Comparison of ENCODE assay signal across 11 mouse cellular contexts in genomic region chrX:160767713-160768112, GRCm38 (mm10). TPM values are rescaled to one million over a fixed set of nuclear protein-coding genes. Genes with fewer than 3 reads are reported as not detected.
DNase-seq lines count a peak whose midpoint lies in the region; ATAC-seq lines count a peak whose summit lies in the region.
"Had no signal": no experiment of that assay in that cellular context is flagged by ENCODE, and none has a peak within 500 bp of the region (broad histone marks: within the 10 kb centered on the region; RNA-seq: fewer than 3 reads in every experiment).

Gene Rs1 (plus strand): TSS chrX:160768013.

- no peak for ATAC-seq in hindbrain, embryonic 13.5 days (ENCODE audit: low FRiP score)
- no peak for ATAC-seq in hindbrain, embryonic 11.5 days (ENCODE audit: low FRiP score)
- ATAC-seq in embryonic facial prominence, embryonic 13.5 days (ENCODE audit: insufficient number of reproducible peaks, insufficient read depth, low FRiP score, low TSS enrichment, low read depth): no peak
- no peak for ATAC-seq in intestine, embryonic 14.5 days (replicated peaks; ENCODE audit: low FRiP score, low TSS enrichment, low read depth)
- no peak for ATAC-seq in midbrain, embryonic 14.5 days (ENCODE audit: low FRiP score, low TSS enrichment)
- no peak for ATAC-seq in erythroid progenitor cell, adult 5-6 weeks (replicated peaks; ENCODE audit: low FRiP score, poor library complexity, severe bottlenecking)

- no peak within 1 kb of the TSS for H3K9ac ChIP-seq in hindbrain, embryonic 13.5 days
- no peak within 1 kb of the TSS for H3K9ac ChIP-seq in hindbrain, embryonic 11.5 days (ENCODE audit: low read depth, low read length)
- H3K9ac ChIP-seq in embryonic facial prominence, embryonic 13.5 days: no peak within 1 kb of the TSS
- no peak within 1 kb of the TSS for H3K9ac ChIP-seq in intestine, embryonic 14.5 days (ENCODE audit: low read length)
- no peak within 1 kb of the TSS for H3K9ac ChIP-seq in midbrain, embryonic 14.5 days (replicated peaks; ENCODE audit: low read length)

- no peak for DNase-seq in hindbrain, embryonic 11.5 days (ENCODE audit: low spot score)
- DNase-seq in intestine, embryonic 14.5 days (ENCODE audit: low spot score): no peak
- DNase-seq in midbrain, embryonic 14.5 days: no peak
- DNase-seq in kidney, adult 18-20 months: no peak
- no peak for DNase-seq in testis, postnatal 10 days (ENCODE audit: low spot score)
- DNase-seq: adrenal gland, postnatal 10 days; kidney, adult 11 months; spleen, adult 18-20 months had no signal

- H3K4me3 ChIP-seq in hindbrain, embryonic 13.5 days: peak within 1 kb of the TSS; percentile 45
- H3K4me3 ChIP-seq in hindbrain, embryonic 11.5 days (ENCODE audit: low read depth, low read length): no peak within 1 kb of the TSS
- H3K4me3 ChIP-seq in embryonic facial prominence, embryonic 13.5 days: peak within 1 kb of the TSS; percentile 48
- peak within 1 kb of the TSS; percentile 47 for H3K4me3 ChIP-seq in intestine, embryonic 14.5 days (ENCODE audit: low read depth, low read length)
- H3K4me3 ChIP-seq in midbrain, embryonic 14.5 days (replicated peaks; ENCODE audit: low read depth, low read length): no peak within 1 kb of the TSS; the same call in 1 of the 2 replicates

- H3K9me3 ChIP-seq in hindbrain, embryonic 13.5 days: no peaks in the 10 kb centered on the region
- no peaks in the 10 kb centered on the region for H3K9me3 ChIP-seq in hindbrain, embryonic 11.5 days (ENCODE audit: control insufficient read depth, low read length)
- no peaks in the 10 kb centered on the region for H3K9me3 ChIP-seq in embryonic facial prominence, embryonic 13.5 days
- H3K9me3 ChIP-seq in intestine, embryonic 14.5 days (ENCODE audit: control insufficient read depth, low read length): no peaks in the 10 kb centered on the region
- no peaks in the 10 kb centered on the region for H3K9me3 ChIP-seq in midbrain, embryonic 14.5 days (ENCODE audit: control insufficient read depth, low read length)

- peak within 1 kb of the TSS; percentile 49 for H3K4me2 ChIP-seq in hindbrain, embryonic 13.5 days
- no peak within 1 kb of the TSS for H3K4me2 ChIP-seq in hindbrain, embryonic 11.5 days (replicated peaks; ENCODE audit: low read depth, low read length)
- peak within 1 kb of the TSS; percentile 49 for H3K4me2 ChIP-seq in embryonic facial prominence, embryonic 13.5 days
- peak within 1 kb of the TSS; percentile 45 for H3K4me2 ChIP-seq in intestine, embryonic 14.5 days (ENCODE audit: low read length)
- peak within 1 kb of the TSS; percentile 47 for H3K4me2 ChIP-seq in midbrain, embryonic 14.5 days (ENCODE audit: low read length)

- 87% methylated on average over 2 of the region's 2 CpGs for WGBS in hindbrain, embryonic 13.5 days
- WGBS in hindbrain, embryonic 11.5 days: 86% methylated on average over 2 of the region's 2 CpGs
- 91% methylated on average over 2 of the region's 2 CpGs for WGBS in embryonic facial prominence, embryonic 13.5 days
- WGBS in intestine, embryonic 14.5 days: 86% methylated on average over 2 of the region's 2 CpGs
- WGBS in midbrain, embryonic 14.5 days: 90% methylated on average over 2 of the region's 2 CpGs

- H3K27me3 ChIP-seq in hindbrain, embryonic 13.5 days: peaks cover 25% of the 10 kb centered on the region; the same call in 1 of the 2 replicates
- H3K27me3 ChIP-seq in hindbrain, embryonic 11.5 days (ENCODE audit: control insufficient read depth, insufficient read depth, low read length): peaks cover 8% of the 10 kb centered on the region; the same call in 1 of the 2 replicates
- H3K27me3 ChIP-seq in embryonic facial prominence, embryonic 13.5 days: peaks cover 20% of the 10 kb centered on the region; the same call in 1 of the 2 replicates
- 0 out of 2 replicates have a peak, but pooled peaks cover 7% of the 10 kb centered on the region for H3K27me3 ChIP-seq in intestine, embryonic 14.5 days (replicated peaks; ENCODE audit: control insufficient read depth, insufficient read depth, low read length)
- H3K27me3 ChIP-seq in midbrain, embryonic 14.5 days (ENCODE audit: control insufficient read depth, insufficient read depth, low read length): no peaks in the 10 kb centered on the region; the same call in 1 of the 2 replicates

- no peaks in the 10 kb centered on the region for H3K36me3 ChIP-seq in hindbrain, embryonic 13.5 days
- no peaks in the 10 kb centered on the region for H3K36me3 ChIP-seq in hindbrain, embryonic 11.5 days (ENCODE audit: control insufficient read depth, insufficient read depth, low read length)
- H3K36me3 ChIP-seq in embryonic facial prominence, embryonic 13.5 days: no peaks in the 10 kb centered on the region
- no peaks in the 10 kb centered on the region for H3K36me3 ChIP-seq in intestine, embryonic 14.5 days (ENCODE audit: control insufficient read depth, insufficient read depth, low read length)
- no peaks in the 10 kb centered on the region for H3K36me3 ChIP-seq in midbrain, embryonic 14.5 days (ENCODE audit: control insufficient read depth, insufficient read depth, low read length)

- H3K27ac ChIP-seq in hindbrain, embryonic 13.5 days: no peak within 1 kb of the TSS
- no peak within 1 kb of the TSS for H3K27ac ChIP-seq in hindbrain, embryonic 11.5 days (ENCODE audit: low read depth, low read length)
- H3K27ac ChIP-seq in embryonic facial prominence, embryonic 13.5 days: no peak within 1 kb of the TSS
- no peak within 1 kb of the TSS for H3K27ac ChIP-seq in intestine, embryonic 14.5 days (ENCODE audit: low read depth)
- no peak within 1 kb of the TSS for H3K27ac ChIP-seq in midbrain, embryonic 14.5 days (replicated peaks; ENCODE audit: low read depth, low read length)

- H3K4me1 ChIP-seq in hindbrain, embryonic 13.5 days (replicated peaks): no peaks in the 10 kb centered on the region
- no peaks in the 10 kb centered on the region for H3K4me1 ChIP-seq in hindbrain, embryonic 11.5 days (replicated peaks; ENCODE audit: control insufficient read depth, insufficient read depth, low read length)
- H3K4me1 ChIP-seq in embryonic facial prominence, embryonic 13.5 days: no peaks in the 10 kb centered on the region
- H3K4me1 ChIP-seq in intestine, embryonic 14.5 days (replicated peaks; ENCODE audit: control insufficient read depth, insufficient read depth, low read length): no peaks in the 10 kb centered on the region
- no peaks in the 10 kb centered on the region for H3K4me1 ChIP-seq in midbrain, embryonic 14.5 days (ENCODE audit: control insufficient read depth, insufficient read depth, low read length)

RNA-seq across cellular contexts. Expression of gene Rs1, which starts in this region (rescaled TPM):
- 0.08 and 0.09 TPM in 2 replicates for polyA plus RNA-seq in hindbrain, embryonic 13.5 days (2015; fragmentation: Nextera tagmentation; extraction: Ambion mirVana)
- polyA plus RNA-seq in hindbrain, embryonic 11.5 days (2014; fragmentation: Nextera tagmentation; extraction: Ambion mirVana): 0.08 TPM in 1 of 2 replicates, not detected in the other
- not detected in 2 replicates for polyA plus RNA-seq in embryonic facial prominence, embryonic 13.5 days (2015; fragmentation: Nextera tagmentation; extraction: Ambion mirVana)
- 0.11 and 0.12 TPM in 2 replicates for polyA plus RNA-seq in intestine, embryonic 14.5 days (2014; fragmentation: Nextera tagmentation; extraction: Ambion mirVana)
- 0.04 and 0.07 TPM in 2 replicates for polyA plus RNA-seq in midbrain, embryonic 14.5 days (2014; fragmentation: Nextera tagmentation; extraction: Ambion mirVana)
- not detected in 2 replicates for total RNA-seq in erythroid progenitor cell, adult 5-6 weeks (2015; ENCODE audit: low replicate concordance)
- total RNA-seq in erythroid progenitor cell, adult 5-6 weeks (2017; ENCODE audit: low replicate concordance): not detected in 2 replicates

Comparison
In these comparisons a context has a peak if more than half of its experiments do, and no peak if none do; other contexts are left out.
1. H3K4me3 ChIP-seq: peak in hindbrain, embryonic 13.5 days (single experiment), embryonic facial prominence, embryonic 13.5 days (single experiment) and intestine, embryonic 14.5 days (single experiment); none in hindbrain, embryonic 11.5 days (single experiment) and midbrain, embryonic 14.5 days (single experiment).